In the genomic region with DNA sequence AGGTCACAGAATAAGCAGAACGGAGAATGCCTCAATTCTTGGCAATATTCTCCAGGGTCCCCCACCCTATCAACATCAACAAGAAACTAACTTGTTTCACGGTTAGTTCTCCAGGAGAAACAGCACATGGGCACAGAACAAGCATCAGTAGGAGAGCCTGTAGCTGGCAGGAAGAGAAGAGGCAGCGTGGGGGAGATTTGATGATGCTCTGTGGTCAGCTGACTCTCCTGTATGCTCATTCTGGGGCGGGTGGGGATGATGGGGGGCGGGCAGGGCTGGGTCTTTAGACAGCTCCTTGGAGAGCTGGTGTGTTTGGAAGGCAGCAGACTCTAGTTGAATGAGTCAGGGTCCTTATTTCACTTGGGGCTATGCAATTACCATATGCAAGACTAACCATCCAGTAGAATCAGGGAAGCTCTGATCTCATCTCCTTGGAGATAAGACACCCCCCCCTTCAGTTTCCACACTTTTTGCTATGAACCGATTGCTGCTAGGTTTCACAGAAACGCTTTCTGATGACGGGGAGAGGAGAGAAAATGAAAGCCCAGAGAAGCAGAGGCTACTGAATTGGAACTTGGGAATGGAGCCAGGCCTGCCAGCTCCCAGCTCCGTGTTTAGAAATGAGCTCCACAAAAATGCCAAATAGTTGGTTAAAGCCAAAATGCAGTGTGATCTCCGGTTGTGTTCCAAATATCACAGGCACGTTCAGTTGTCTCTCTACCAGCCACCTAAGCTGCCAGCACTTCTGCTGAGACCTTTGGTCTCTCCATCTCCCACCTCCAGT, we compare ENCODE assay signal across 13 mouse cellular contexts. TPM values are rescaled to one million over a fixed set of nuclear protein-coding genes. Genes with fewer than 3 reads are reported as not detected.
DNase-seq lines count a peak whose midpoint lies in the region; TF ChIP-seq lines count a peak whose summit lies in the region.
"Had no signal": no experiment of that assay in that cellular context is flagged by ENCODE, and none has a peak within 500 bp of the region (broad histone marks: within the 10 kb centered on the region; RNA-seq: fewer than 3 reads in every experiment).

No protein-coding gene starts in this region.

- TF ChIP-seq CTCF in left cerebral cortex, adult 2 months (IDR thresholded peaks at IDR 0.05) = no peak

- H3K27ac ChIP-seq in left cerebral cortex, adult 2 months = peak overlapping the region; percentile 82
- H3K27ac ChIP-seq: embryonic facial prominence, embryonic 13.5 days; kidney, postnatal 0 days; neural tube, embryonic 12.5 days had no signal

- DNase-seq in cerebellum, postnatal 14 days = peak; percentile 54 to 59
- DNase-seq in cerebellum, adult 11-12 months = no peak
- peak; percentile 39 to 50 for DNase-seq in left cerebral cortex, adult 2 months (ENCODE audit: extremely low spot score in 1 of 2, low spot score in 2 of 2)
- DNase-seq in left cerebral cortex, postnatal 4 days = no peak
- peak; percentile 57 to 77 for DNase-seq in frontal cortex, postnatal 36 days (ENCODE audit: low spot score in 2 of 2)
- peak; percentile 76 to 86 for DNase-seq in right cerebral cortex, postnatal 10 days (ENCODE audit: low spot score in 2 of 2)
- DNase-seq in heart, adult 8-10 months (ENCODE audit: low spot score) = no peak
- no peak for DNase-seq in kidney, postnatal 10 days

- intact Hi-C loops in left cerebral cortex, adult 2 months (cut with DNase I) = no loop called here
- intact Hi-C loops in left cerebral cortex, postnatal 4 days (cut with DNase I) = no loop called here

- H3K4me3 ChIP-seq in left cerebral cortex, adult 2 months = no peak overlapping the region
- H3K4me3 ChIP-seq: embryonic facial prominence, embryonic 13.5 days; megakaryocyte, embryonic 14.5 days; neural tube, embryonic 12.5 days had no signal

RNA-seq across cellular contexts. Expression of gene Kcnc4, which starts 34.9 kb away (rescaled TPM):
- 10 to 100 TPM; 68.4 to 73.4 TPM for total RNA-seq in left cerebral cortex, adult 2 months (2021)
- total RNA-seq in left cerebral cortex, postnatal 4 days (2021) = 10 to 100 TPM; 21.2 to 25.8 TPM
- total RNA-seq in heart, adult 8-10 months (2022) = under 1 TPM; 0.12 to 0.40 (median 0.31) TPM
- total RNA-seq: MEL had no signal

Comparison
In these comparisons a context has a peak if more than half of its experiments do, and no peak if none do; other contexts are left out.
1. DNase-seq: peak in cerebellum, postnatal 14 days (2 of 2), left cerebral cortex, adult 2 months (2 of 2), frontal cortex, postnatal 36 days (2 of 2) and right cerebral cortex, postnatal 10 days (2 of 2); none in cerebellum, adult 11-12 months (single experiment), left cerebral cortex, postnatal 4 days (single experiment), heart, adult 8-10 months (single experiment) and kidney, postnatal 10 days (single experiment).
2. RNA of gene Kcnc4, which starts 34.9 kb away (total RNA-seq): 68.4 to 73.4 TPM in left cerebral cortex, adult 2 months and 21.2 to 25.8 TPM in left cerebral cortex, postnatal 4 days; 0.12 to 0.40 TPM in heart, adult 8-10 months; every median in the first group is over 10 times any median in the second.